Mouse (Mus musculus): Measurements from ENCODE around the gene Rbks.
"Not testable (repeated sequence)": the region's sequence is repeated elsewhere in the genome, so short reads cannot be mapped to it uniquely, and the experiment has no call there.

Gene Rbks

GRCm38 (mm10) chr5:31673431-31673830 is 24.0 kb downstream of the Rbks start:
- no peak for DNase-seq

- no peak for DNase-seq
Observed at GRCm38 (mm10) chr5:31671137-31671536, 26.3 kb downstream of the Rbks start.

GRCm38 (mm10) chr5:31669984-31670383 is 27.4 kb downstream of the Rbks start:
- DNase-seq: no peak

GRCm38 (mm10) chr5:31668325-31668968 is 29.0 kb downstream of the Rbks start:
- DNase-seq: peak; percentile 14

GRCm38 (mm10) chr5:31666176-31666575 is 31.3 kb downstream of the Rbks start:
- DNase-seq: peak; percentile 17

GRCm38 (mm10) chr5:31655688-31656190 is 41.7 kb downstream of the Rbks start:
- no peak for DNase-seq

GRCm38 (mm10) chr5:31650518-31651288 is 46.7 kb downstream of the Rbks start:
- DNase-seq: no peak

GRCm38 (mm10) chr5:31647327-31647726 is 50.1 kb downstream of the Rbks start:
- no peak for DNase-seq

- no peak for DNase-seq
Observed at GRCm38 (mm10) chr5:31646574-31646973, 50.9 kb downstream of the Rbks start.

GRCm38 (mm10) chr5:31645798-31646197 is 51.6 kb downstream of the Rbks start:
- DNase-seq: no peak

GRCm38 (mm10) chr5:31644847-31645246 is 52.6 kb downstream of the Rbks start:
- DNase-seq: no peak

- no peak for DNase-seq
Observed at GRCm38 (mm10) chr5:31644272-31644671, 53.2 kb downstream of the Rbks start.

GRCm38 (mm10) chr5:31642300-31642699 is 55.1 kb downstream of the Rbks start:
- no peak for DNase-seq

- no peak for DNase-seq
Observed at GRCm38 (mm10) chr5:31640542-31640941, 56.9 kb downstream of the Rbks start.

GRCm38 (mm10) chr5:31636636-31637253 is 60.7 kb downstream of the Rbks start:
- DNase-seq: peak; percentile 12

GRCm38 (mm10) chr5:31634679-31635078 is 62.7 kb downstream of the Rbks start:
- no peak for DNase-seq

- DNase-seq: no peak
Observed at GRCm38 (mm10) chr5:31634161-31634560, 63.3 kb downstream of the Rbks start.

GRCm38 (mm10) chr5:31631169-31631568 is 66.3 kb downstream of the Rbks start:
- not testable (repeated sequence) for DNase-seq

GRCm38 (mm10) chr5:31630064-31630463 is 67.4 kb downstream of the Rbks start:
- peak; percentile 47 for DNase-seq

- no peak for DNase-seq
Observed at GRCm38 (mm10) chr5:31628555-31628954, 68.9 kb downstream of the Rbks start.

GRCm38 (mm10) chr5:31627562-31628526 is 69.6 kb downstream of the Rbks start:
- no peak for DNase-seq

- no peak for DNase-seq
Observed at GRCm38 (mm10) chr5:31627117-31627516, 70.3 kb downstream of the Rbks start.

GRCm38 (mm10) chr5:31620326-31620725 is 77.1 kb downstream of the Rbks start:
- DNase-seq: no peak
